Mouse (Mus musculus) hindbrain, postnatal 0 days (tissue): Measurements from ENCODE around the gene Pin1rt1. TPM values are rescaled to one million over a fixed set of nuclear protein-coding genes. Genes with fewer than 3 reads are reported as not detected.

Source experiments
- ATAC-seq: fragments of 200-750 bp; cut with Nextera tagmentation; 2 replicates; pipeline ENCODE4 v1.8.0; 2017; ENCODE audit warnings: mild to moderate bottlenecking, moderate TSS enrichment, moderate library complexity
- DNase-seq: peaks from one replicate; pipeline ENCODE4 v3.0.0-alpha.2; 2015; ENCODE audit warnings: low spot score
- H3K27ac ChIP-seq: fragments of 300-500 bp; sonication (generic); 2 replicates; pipeline ENCODE4 v1.5.1; 2014; ENCODE audit warnings: mild to moderate bottlenecking
- H3K27me3 ChIP-seq: fragments of 300-500 bp; sonication (generic); 2 replicates; pipeline ENCODE4 v1.6.1; 2014; ENCODE audit warnings: low read length, mixed read lengths; ENCODE audit not compliant: insufficient read depth
- H3K36me3 ChIP-seq: fragments of 300-500 bp; sonication (generic); 2 replicates; pipeline ENCODE4 v1.6.1; 2014; ENCODE audit warnings: low read length, mixed read lengths; ENCODE audit not compliant: insufficient read depth
- H3K4me1 ChIP-seq: fragments of 300-500 bp; sonication (generic); 2 replicates; pipeline ENCODE4 v1.6.1; 2014; ENCODE audit warnings: antibody characterized with exemption, low read length, mixed read lengths; ENCODE audit not compliant: insufficient read depth
- H3K4me2 ChIP-seq: fragments of 300-500 bp; sonication (generic); 2 replicates; pipeline ENCODE4 v1.6.1; 2014; ENCODE audit warnings: low read depth, mild to moderate bottlenecking, low read length, moderate library complexity, mixed read lengths
- H3K4me3 ChIP-seq: fragments of 300-500 bp; sonication (generic); 2 replicates; pipeline ENCODE4 v1.5.1; 2014; ENCODE audit warnings: low read length
- H3K9ac ChIP-seq: fragments of 300-500 bp; sonication (generic); replicated peaks from 2 replicates; pipeline ENCODE4 v1.6.1; 2014; ENCODE audit warnings: mild to moderate bottlenecking, low read length, moderate library complexity, mixed read lengths
- H3K9me3 ChIP-seq: fragments of 300-500 bp; sonication (generic); 2 replicates; pipeline ENCODE4 v1.6.1; 2016; ENCODE audit warnings: low read length, mixed read lengths
- CTCF ChIP-seq: IDR thresholded peaks from 2 replicates; pipeline ENCODE4 v1.5.1; 2016; ENCODE audit warnings: antibody characterized with exemption, control low read depth, low read depth
- WGBS: fragments of 180-500 bp; shearing (Covaris S2); extraction: QIAGEN DNeasy Blood & Tissue Kit; methylation state at CpG from one replicate; pipeline ENCODE4 v1.1.7; 2014; 5-methylcytosine and 5-hydroxymethylcytosine counted together
- polyA plus RNA-seq: library from polyadenylated mRNA; unstranded; fragments of >200 nt; fragmentation: Nextera tagmentation; extraction: Ambion mirVana; gene quantifications from 2 replicates; pipeline ENCODE4 v1.2.1, GENCODE M21; 2015
- total RNA-seq: library from RNA; depleted of rRNA; stranded (reverse); fragments of >200 nt; gene quantifications from 2 replicates; pipeline ENCODE4 v1.2.3, GENCODE M21; 2014

Gene Pin1rt1
- total and polyA plus RNA-seq, 2 experiments from 2014 or later = not detected

GRCm38 (mm10) chr2:104703158-104703557 is 13.0 kb downstream of the Pin1rt1 start:
- no peaks in the 10 kb centered on the region for H3K4me1 ChIP-seq
- H3K27me3 ChIP-seq = no peaks in the 10 kb centered on the region
- TF ChIP-seq CTCF = no peak
- no peak for ATAC-seq
- H3K36me3 ChIP-seq = peaks cover 9% of the 10 kb centered on the region
- 47% methylated on average over 3 of the region's 3 CpGs for WGBS
- H3K4me2 ChIP-seq = no peak overlapping the region
- H3K27ac ChIP-seq = no peak overlapping the region
- H3K9me3 ChIP-seq = no peaks in the 10 kb centered on the region
- no peak overlapping the region for H3K4me3 ChIP-seq
- H3K9ac ChIP-seq = no peak overlapping the region
- no peak for DNase-seq

DNA sequence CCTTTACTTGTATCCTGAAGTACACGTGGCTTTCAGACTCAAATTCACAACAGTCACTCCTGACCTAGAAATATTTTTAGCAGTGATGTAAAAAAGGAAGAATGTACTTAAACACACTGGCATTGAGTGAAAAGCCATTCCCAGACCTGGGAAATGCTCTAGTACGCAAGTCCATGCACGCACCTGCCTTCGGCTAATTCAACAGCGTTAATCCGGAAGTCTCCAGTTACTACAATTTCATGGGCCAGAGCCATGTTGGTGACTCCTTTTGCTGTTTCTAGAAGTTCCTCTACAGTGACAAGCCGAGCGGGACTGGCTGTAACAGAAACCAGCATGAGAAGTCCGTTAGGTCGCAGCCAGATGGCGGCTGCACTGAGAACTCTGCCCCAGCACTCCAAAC is 16.5 kb downstream of the Pin1rt1 start:
- TF ChIP-seq CTCF = no peak
- DNase-seq = no peak
- H3K4me2 ChIP-seq = no peak overlapping the region
- no peak overlapping the region for H3K27ac ChIP-seq
- H3K4me1 ChIP-seq = no peaks in the 10 kb centered on the region
- H3K9me3 ChIP-seq = no peaks in the 10 kb centered on the region
- no peak overlapping the region for H3K4me3 ChIP-seq
- no peaks in the 10 kb centered on the region for H3K27me3 ChIP-seq
- H3K36me3 ChIP-seq = peaks cover 8% of the 10 kb centered on the region; the same call in 1 of the 2 replicates
- no peak overlapping the region for H3K9ac ChIP-seq
- WGBS = 88% methylated on average over 11 of the region's 11 CpGs
- ATAC-seq = no peak

DNA sequence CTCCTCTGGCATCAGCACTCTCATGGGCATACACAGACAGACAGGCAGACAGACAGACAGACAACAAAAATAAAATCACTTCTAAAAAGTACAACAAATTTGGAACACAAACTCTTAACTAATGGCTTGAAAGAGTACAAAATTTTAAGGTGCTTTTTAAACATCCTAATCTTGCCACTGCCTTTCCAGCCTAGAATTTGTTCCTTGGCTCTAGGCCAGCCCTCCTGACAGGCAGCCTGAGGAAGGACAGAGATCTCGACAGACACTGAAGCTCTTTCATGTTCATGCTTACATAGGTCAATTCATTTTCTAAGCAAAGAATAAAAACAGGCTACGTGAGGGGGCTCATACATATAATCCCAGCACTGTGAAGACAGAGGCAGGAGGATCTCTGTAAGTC is 23.6 kb downstream of the Pin1rt1 start:
- DNase-seq (no peak), ATAC-seq (no peak)
- Histone ChIP-seq H3K27ac (no peak overlapping the region), H3K9ac (no peak overlapping the region), H3K4me3 (no peak overlapping the region), H3K4me1 (no peaks in the 10 kb centered on the region), H3K27me3 (no peaks in the 10 kb centered on the region), H3K4me2 (no peak overlapping the region), H3K9me3 (no peaks in the 10 kb centered on the region), H3K36me3 (peaks cover 7% of the 10 kb centered on the region; the same call in 1 of the 2 replicates)
- WGBS = 50% methylated on average over 2 of the region's 2 CpGs
- no peak for TF ChIP-seq CTCF

- ATAC-seq = no peak
- Histone ChIP-seq H3K4me1 (no peaks in the 10 kb centered on the region), H3K4me3 (no peak overlapping the region), H3K36me3 (0 out of 2 replicates have a peak, but pooled peaks cover 4% of the 10 kb centered on the region), H3K4me2 (no peak overlapping the region), H3K27ac (no peak overlapping the region), H3K27me3 (no peaks in the 10 kb centered on the region), H3K9me3 (no peaks in the 10 kb centered on the region), H3K9ac (no peak overlapping the region)
- DNase-seq = no peak
- TF ChIP-seq CTCF = no peak
- WGBS = 82% methylated on average over 4 of the region's 4 CpGs
Observed at GRCm38 (mm10) chr2:104690720-104691119, 25.5 kb downstream of the Pin1rt1 start.

DNA sequence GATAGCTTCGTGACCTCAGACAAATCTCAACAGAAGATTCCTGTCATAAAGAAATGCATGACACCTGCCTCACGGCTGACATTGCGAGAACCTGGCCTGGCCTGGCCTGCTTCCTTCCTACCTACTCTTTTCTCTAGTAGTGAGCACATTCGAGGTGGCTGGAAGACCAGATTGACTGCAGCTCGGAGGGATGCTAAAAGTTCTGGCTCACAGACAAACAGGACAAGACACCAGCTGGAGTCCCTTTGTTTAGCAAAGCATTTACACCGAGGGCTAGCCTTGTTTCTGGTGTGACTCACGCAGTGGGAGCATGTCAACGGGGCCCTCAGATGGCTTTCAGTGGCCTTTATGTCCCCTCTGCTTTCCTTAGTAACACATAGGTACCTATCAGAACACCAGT is 27.5 kb downstream of the Pin1rt1 start:
- WGBS = 59% methylated on average over 8 of the region's 8 CpGs
- H3K9ac ChIP-seq = no peak overlapping the region
- TF ChIP-seq CTCF = no peak
- no peak overlapping the region for H3K4me3 ChIP-seq
- peaks cover 12% of the 10 kb centered on the region; the same call in 1 of the 2 replicates for H3K36me3 ChIP-seq
- DNase-seq = no peak
- H3K4me1 ChIP-seq = no peaks in the 10 kb centered on the region
- no peaks in the 10 kb centered on the region for H3K27me3 ChIP-seq
- H3K9me3 ChIP-seq = no peaks in the 10 kb centered on the region
- H3K27ac ChIP-seq = no peak overlapping the region
- no peak overlapping the region for H3K4me2 ChIP-seq
- no peak for ATAC-seq

- Histone ChIP-seq H3K9me3 (no peaks in the 10 kb centered on the region), H3K4me1 (no peaks in the 10 kb centered on the region), H3K27ac (no peak overlapping the region), H3K36me3 (peaks cover 15% of the 10 kb centered on the region; the same call in 1 of the 2 replicates), H3K4me2 (no peak overlapping the region), H3K4me3 (no peak overlapping the region), H3K27me3 (no peaks in the 10 kb centered on the region), H3K9ac (no peak overlapping the region)
- no peak for DNase-seq
- no peak for ATAC-seq
- TF ChIP-seq CTCF = no peak
- WGBS = 94% methylated on average over 3 of the region's 3 CpGs
Observed at GRCm38 (mm10) chr2:104688321-104688720, 27.9 kb downstream of the Pin1rt1 start.

GRCm38 (mm10) chr2:104687261-104687660 is 28.9 kb downstream of the Pin1rt1 start:
- Histone ChIP-seq H3K4me1 (no peaks in the 10 kb centered on the region), H3K4me2 (no peak overlapping the region), H3K4me3 (no peak overlapping the region), H3K9me3 (no peaks in the 10 kb centered on the region), H3K27me3 (no peaks in the 10 kb centered on the region), H3K27ac (no peak overlapping the region), H3K36me3 (peaks cover 15% of the 10 kb centered on the region; the same call in 1 of the 2 replicates), H3K9ac (no peak overlapping the region)
- no peak for DNase-seq
- 69% methylated on average over 3 of the region's 3 CpGs for WGBS
- ATAC-seq = no peak
- no peak for TF ChIP-seq CTCF
